Mouse (Mus musculus): ENCODE results near the gene Ifi209.

DNA sequence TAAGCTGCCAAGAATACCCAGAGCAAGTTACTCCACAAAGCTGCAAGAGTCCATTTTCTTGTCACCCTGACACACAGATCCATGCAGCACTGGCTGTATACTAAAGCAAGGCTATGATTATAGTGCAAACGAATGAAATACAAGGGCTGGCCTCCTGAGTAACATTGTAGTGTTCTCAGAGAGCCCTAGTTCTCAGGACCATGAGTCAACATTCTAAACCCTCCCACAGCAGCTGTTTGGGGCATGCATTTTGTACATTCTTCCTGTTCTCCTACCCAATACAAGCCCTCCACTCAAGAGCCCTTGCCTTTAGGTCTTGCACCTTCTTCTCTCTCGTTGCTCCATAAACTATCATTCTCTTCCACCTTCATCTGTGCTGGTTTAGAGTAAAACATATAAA is 14.7 kb downstream of the Ifi209 start:
- TF ChIP-seq POLR2AphosphoS5 (IDR thresholded peaks at IDR 0.05; ENCODE audit: insufficient replicate concordance, low read depth, low read length) = no peak
- no peak for TF ChIP-seq GATA1 (IDR thresholded peaks at IDR 0.05; ENCODE audit: borderline replicate concordance, low read length)

Data from G1E (cell line).